Mouse (Mus musculus) cerebellum, adult 11-12 months (tissue): Measurements from ENCODE around the gene Slc39a10.
"Not testable (repeated sequence)": the region's sequence is repeated elsewhere in the genome, so short reads cannot be mapped to it uniquely, and the experiment has no call there.

Experiments used
- DNase-seq: peaks from one replicate; pipeline ENCODE4 v3.0.0; 2022

Slc39a10 gene

DNA sequence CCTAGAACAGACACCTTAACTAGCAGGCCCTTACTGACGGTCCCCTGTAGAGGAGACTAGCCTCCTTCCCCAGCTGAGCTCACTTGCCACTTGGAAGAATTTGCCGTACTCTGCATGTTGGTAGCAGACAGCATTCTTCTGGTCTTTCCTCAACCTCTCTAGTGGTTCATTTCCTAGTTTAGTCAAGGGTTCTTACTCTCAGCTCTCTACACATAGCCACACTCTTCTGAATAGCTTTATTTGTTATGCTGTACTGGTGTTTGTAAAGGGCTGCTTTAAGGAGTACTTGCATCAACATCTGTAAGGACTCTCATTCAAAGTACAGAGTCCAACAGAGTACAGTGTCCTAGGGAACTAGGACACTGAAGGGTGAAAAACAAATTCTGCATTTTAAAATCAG, 29.2 kb downstream of the Slc39a10 start:
- no peak for DNase-seq

DNA sequence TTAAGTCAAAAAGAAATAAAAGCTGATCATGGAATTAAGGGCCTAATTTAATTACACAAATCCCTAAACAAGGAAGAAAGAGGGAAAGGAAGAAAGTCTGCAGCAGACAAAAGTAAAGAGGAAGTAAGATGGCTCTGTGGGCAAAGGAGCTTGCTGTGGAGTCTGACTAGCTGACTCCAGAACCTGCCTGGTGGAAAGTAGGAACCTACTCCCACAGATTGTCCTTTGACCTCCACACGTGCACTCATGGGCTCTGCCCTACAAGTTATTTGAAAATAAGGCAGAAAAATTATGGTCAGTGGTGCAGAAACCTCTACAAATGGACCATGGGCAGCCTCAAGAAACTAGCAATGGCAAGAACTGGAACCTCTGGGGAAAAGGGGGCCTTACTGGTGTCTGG, 32.6 kb downstream of the Slc39a10 start:
- no peak for DNase-seq

DNA sequence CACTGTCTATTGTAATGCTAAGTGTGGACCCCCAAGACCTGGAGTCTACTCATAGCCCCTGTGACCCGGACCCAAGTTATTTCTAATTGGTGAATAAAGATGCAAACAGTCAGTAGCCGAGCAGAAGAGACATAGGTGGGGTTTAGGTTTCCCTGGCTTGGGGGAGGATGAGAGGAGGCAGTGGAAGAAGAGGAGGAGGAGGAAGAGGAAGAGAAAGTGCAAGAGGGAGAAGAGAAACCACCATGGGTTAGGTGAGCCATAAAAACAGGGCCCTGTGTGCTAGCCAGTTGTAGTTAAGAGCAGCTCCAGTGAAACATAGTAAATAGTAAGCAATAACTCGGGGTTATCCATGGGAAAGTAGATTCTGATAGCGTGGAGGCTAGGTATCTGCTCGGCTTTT, 34.1 kb downstream of the Slc39a10 start:
- no peak for DNase-seq

DNA sequence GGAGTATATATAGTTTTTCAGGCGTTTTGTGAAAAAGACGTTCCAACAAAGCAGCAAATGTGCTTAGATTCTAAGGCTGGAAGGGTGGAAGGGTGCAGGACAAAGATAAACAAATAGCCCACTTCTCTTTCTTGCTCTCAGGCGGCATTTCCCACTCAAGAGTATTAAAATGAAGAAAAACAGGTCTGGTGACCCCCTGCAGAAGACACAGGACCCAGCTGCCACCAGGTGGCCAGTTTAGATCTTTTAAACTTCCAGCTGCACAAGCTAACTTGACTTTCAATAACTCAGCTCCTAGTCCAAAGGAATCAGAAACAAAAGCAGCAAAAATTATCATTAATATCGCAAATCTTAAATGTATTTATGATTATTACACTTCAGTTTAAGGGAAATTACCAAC, 36.2 kb downstream of the Slc39a10 start:
- no peak for DNase-seq

DNA sequence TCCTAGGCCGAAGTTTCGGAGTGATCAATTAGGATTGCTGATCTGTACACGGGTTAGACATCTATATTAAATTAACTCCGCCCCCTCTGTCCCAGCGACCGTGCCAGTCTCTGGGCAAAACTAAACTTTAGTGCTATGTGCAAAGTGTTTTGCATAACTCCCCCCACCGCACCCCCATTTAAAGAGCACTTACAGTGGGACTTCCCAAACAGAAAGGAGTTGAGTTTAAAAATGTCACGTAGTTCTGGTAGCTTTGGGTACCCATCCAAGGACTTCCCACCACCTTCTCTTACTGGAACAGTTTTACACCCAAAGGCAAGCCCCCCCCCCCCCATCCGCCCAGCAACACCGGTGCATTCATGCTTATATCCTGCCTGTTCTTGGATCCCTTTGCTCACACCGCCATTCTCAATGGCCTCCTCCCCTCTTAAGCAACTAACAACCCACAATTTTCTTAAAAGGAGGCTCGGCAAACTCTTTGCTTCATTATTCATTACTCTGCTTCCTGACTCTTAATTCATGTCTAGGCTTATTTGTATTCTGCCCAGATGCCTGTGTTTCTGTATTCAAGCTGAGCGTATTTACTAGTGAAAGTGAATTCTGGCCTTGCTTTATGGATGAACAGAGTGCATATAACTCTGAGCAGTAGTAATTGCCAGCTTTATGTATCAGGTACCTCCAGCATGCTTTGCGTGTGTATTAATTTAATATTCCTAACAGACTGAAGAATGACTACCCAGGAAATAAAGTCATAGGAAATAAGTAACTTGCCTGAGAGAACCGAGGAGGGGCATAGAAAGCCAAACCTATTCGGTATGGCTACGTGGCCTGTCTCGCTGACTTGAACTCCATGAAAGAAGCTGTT, 38.4 kb downstream of the Slc39a10 start:
- no peak for DNase-seq

DNA sequence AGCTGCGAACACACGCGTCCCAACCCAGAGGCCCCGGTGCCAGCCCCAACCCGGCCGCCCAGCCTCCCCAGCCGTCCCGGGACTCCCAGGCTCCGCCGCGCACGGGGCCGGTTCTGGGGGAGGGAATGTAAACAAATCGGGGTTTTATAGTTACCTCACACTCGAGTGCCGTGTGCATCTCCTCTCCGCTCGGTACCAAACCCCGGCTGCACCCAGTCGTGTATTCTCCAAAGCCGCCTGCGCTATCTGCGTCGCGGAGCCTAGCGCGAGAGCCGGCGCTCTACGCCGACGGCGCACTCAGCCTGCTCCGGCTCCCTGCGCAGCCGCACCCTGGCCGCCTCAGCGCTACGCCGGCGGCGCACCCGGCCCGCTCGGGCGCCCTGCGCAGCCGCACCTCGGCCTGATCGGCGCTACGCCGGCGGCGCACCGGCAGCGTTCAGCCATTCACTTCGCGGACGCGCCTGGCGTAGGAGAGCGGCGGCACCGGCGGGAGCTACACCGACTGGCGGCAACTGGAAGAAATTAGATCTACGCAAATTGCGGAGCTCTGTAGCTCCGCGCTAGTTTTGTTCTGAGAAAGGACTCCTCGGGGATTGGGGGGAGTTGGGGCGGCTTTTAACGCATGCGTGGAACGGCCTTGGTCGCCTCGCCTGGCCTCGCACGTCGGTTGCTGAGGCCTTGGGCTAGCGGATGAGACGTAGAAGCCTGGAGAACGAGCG, 39.2 kb downstream of the Slc39a10 start:
- DNase-seq: peak; percentile 97

DNA sequence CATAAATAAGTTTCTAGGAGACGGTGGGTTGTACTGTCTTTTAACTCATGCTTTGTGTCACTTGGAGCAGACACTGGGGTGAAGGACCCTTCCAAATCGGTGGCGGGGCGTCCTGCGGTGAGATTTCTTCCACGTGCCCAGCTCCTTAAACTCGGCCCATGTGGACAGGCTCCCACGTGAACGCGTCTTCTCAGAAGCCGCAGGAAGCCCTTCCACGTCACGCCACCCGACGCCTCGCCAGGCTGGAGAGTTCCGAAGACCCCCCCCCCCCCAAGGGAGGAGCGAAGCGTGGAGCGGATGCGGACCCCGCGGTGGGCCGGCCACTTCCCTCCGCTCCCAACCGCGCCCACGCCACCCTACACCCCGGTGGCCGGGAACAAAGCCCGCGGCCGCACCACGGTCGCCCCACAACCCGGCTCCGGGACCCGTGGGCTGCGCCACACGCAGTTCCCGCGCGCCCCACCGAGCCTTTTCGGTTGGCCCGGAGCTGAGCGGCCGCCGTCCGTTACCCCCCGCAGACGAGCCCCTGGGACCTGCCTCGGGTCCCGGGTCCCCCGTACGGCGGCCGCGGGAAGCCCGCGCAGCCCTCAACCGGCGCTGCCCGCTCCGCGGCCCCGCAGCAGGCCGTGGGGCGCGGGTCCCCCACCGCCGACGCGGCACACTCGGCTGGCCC, 39.9 kb downstream of the Slc39a10 start:
- DNase-seq: peak; percentile 74

DNA sequence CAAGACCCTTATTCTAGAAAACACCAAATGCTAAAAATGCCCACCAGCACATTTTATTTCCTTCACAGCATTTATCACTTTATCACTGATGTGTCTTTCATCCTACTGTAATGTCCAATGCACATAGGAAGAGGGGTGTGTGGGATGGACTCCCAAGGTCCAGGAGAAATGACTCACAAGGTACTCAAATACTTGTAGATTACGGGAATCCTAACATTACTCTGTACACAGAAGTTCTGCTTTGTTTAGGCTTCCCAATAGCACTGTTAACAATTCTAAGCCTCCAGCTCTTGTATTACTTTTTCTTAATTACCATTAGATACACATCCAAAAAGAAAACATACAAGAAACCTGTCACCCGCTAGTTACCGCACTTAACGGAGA, 40.4 kb downstream of the Slc39a10 start:
- DNase-seq: no peak

DNA sequence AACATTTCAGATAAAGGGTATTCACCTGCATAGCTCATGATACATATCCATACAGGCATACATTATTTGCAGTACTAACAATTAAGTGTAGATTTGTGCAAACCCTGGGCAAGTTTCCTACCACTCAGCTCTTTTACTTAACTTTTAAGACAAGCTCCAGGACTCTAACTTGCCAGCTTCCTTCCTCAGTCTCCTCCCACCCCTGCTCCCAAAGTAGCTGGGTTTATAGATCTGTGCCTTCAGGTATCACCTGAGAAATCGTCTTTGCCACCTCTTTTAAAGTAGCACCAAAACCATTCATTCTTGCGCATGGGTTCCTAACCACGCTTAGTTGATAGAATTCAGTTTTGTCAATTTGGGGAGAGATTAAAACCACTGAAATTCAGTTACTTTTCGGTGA, 41.1 kb downstream of the Slc39a10 start:
- DNase-seq: no peak

DNA sequence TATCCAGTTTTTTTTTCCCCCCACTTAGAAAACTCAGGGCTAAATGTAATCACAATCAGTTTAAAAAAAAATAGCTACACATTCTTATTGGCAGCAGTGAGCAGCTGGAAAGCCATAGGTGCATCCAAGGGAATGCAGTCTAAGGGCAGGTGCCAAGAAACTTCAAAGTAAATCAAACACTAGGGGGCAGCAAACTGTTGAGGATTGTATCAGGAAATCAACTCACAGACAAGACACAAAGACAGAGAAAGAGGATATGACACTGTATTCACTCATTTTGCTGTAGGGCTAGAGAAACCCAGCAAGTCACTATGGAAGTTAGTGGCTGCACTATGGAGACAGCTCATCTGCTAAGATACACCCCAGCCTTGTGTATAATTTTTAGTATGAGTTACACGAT, 42.9 kb downstream of the Slc39a10 start:
- DNase-seq: peak; percentile 58

DNA sequence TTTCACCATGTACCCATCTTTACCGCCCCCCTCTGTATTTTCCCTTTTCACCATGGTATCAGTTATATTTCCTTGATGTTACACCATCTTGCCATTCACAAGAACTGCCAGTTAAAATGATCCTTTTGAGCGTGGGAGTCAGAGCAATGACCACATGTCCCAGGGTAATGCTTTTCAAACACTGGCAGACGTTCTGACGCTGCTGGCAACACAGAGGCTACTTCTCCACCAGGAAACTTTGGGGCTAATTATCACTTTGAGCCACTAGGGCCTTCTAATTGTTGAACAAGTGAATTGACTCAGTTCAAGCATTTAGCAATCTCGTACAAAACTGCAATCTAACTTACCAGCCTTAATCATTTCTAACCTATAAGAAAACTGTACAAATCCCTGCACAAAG, 47.4 kb downstream of the Slc39a10 start:
- no peak for DNase-seq

DNA sequence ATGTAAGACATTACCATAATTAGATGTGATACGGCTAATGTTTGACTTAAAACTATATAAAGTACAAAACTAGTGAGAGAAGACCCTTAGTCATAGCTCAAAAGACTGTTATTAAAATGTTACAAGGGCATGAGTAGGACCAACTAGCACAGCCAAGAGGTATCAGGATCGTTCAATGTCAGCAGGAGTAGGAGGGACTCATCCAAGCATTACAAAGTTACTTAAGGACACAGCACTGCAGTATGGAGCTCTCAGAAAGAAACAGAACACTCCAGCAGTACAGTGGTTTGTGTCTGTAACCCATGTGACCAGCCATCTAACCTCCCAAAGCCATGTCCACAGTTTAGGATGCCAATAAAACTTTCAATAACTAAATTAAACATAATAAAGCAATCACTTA, 48.4 kb downstream of the Slc39a10 start:
- DNase-seq: no peak

DNA sequence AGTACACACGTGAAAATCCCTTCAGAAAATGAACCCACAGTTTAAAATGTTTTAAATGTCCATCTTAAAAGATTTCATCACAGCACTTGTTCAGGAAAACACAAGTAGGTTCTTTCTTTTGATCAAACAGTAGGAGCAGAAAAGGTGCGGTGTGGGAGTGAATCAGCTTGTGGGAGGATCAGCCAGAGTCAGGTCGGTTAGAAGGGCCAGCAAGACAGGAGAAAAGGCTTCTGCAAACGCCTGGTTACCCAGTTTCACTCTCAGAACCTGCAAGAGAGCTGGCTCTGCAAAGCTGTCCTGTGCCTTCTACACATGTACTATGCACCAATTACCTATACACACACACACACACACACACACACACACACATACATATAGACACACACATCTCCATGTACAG, 49.2 kb downstream of the Slc39a10 start:
- no peak for DNase-seq

DNA sequence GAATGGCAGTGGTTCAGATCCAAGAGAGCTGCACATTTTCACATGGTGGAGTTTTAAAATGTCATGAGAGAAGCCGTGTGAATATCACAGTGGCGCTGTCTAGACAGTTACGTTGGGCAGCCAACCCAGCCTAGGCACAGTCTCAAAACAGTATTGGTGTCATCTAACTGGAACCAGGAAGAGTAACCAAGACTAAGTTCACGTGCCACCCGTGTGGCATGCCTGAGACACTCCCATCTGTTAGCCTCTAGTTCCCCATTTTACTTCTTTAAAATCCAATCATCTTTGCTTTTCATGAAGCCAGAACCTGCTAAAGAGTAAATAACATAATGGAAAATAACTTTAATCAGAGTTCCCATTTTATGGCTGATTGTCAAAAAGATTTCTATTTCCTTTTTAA, 60.7 kb downstream of the Slc39a10 start:
- no peak for DNase-seq

DNA sequence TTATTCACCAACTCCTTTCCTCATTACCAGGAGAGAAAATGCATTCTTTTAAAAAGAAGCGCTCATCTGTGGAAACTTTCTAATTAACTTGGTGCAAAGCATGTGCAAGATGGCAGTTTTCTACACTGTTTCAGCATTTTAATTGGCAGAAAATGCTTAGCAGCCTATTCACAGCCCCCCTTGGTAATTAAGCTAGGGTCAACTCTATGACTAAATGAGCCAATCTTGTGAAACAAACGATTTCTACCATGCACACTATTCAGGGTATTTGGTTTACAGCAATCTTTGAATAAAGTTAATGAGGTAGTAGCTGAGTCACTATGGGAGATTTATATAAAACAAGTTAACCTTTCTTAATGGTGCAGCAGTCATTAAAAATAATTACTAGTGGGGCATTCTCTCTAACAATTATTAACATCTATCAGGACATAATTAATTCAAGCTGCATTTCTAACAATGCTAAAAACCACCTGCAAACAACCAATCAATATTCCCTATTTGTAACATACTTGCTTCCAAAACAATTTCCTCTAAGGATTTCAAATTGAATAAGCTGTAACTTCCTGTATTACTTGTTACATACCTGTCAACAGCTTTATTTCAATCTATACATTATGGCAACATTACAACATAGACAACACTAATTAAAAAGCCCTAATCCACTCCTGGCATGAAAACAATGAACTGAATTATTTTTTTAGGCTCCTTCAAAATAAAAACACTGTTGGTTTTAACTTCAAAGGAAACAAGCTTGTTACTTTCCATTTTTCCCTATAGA, 62.4 kb downstream of the Slc39a10 start:
- no peak for DNase-seq

DNA sequence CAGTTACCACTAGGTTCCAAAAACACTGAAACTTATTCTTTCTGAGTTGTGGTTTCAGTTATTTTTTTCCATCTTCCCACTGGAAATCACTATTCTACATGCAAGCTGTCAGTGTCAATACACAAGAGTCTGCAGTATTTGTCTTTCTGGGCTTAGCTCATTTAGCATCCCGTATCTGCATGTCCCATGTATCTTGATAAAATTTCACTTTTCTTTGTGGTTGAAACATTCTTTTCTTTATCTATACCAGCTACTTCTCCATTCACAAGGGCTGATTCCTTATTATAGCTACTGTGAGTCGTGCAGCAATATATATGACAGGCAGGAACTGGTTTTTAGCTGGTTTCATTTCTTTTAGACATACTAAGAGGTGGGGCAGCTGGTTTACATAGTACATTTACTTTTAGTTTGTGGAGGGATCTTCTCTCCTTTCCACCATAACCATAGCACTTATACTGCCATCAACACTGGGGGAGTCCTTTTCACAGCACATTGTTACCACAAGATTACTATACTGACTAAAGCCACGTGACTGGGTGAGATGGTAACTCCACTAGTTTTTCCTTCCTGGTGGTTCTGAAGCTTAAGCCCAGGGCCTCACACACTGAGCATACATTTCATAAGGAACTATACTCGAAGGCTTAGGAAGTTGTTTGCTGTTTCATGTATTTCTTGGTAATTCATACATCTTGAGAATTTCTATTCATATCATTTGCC, 70.2 kb downstream of the Slc39a10 start:
- no peak for DNase-seq

DNA sequence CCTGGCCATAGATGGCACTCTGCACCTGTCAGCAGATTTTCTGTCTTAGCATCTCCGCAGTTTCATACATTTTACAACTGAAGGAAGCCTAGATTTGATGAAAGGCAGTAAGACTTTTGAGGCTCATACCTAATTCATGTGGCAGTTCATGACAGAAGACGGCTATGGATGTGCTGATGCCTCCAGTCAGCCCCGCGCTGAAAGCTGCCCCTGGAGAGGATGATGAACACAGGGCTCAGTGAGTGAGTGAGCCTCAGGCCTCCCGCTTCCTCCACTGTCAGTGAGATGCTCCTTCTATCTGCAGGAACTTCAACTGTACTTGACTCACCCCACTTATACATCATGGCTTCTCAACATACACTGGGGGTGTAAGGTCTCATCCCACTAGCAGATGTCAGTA, 74.7 kb downstream of the Slc39a10 start:
- no peak for DNase-seq

DNA sequence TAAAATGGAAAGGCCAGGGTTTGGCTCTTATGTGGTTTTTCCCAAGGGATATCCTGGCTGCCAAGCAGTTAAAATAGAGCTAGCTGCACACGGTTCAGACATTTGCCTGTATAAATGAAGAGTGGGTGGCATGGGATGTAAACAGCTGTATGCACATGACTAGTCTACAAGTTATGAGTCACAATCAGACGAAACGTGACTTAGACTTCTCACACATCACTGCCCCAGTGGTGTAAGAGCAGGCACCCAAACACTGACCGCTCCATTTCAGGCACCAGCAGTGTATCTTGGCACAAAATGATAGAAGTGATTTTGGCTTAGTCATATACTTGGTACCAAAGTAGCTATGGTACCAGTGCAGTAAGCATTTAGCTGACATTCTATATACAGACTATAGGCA, 84.0 kb downstream of the Slc39a10 start:
- not testable (repeated sequence) for DNase-seq

DNA sequence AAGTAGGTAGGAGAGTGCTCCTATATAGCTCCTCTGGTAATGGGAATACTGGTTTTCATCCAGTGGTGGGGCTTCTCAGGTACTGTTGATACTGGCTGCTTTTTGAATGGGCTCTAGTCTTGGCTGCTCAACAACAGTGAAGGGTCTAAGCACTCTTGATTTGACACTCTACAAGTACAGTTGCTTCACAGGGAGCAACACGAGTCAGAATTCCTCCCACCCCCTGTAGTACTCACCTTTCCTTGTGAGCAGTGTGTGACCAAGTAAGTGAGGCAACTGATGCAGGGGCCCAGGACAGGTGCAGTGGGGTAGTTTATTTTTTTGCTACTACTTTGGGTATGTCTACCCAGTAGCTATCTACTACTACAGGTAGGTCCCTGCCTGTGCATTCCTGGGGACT, 87.6 kb downstream of the Slc39a10 start:
- no peak for DNase-seq

DNA sequence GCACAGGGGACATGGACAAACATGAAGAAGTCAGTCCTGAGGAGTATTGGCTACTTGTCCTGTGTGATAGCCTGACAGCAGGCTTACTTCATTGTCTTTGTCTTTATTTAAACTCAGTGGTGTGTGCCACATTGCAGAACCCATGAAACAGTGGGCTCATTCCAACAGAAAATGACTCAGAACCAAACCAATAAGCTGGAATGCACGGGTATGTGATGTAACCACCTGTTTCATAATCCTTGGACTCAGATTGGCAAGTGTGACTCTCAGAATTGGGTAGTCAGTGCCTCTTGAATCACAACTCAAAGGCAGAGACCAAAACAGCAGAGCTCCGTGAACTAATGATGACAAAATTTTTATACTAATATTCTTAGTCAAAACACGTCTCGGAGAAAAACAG, 110.4 kb downstream of the Slc39a10 start:
- DNase-seq: not testable (repeated sequence)

DNA sequence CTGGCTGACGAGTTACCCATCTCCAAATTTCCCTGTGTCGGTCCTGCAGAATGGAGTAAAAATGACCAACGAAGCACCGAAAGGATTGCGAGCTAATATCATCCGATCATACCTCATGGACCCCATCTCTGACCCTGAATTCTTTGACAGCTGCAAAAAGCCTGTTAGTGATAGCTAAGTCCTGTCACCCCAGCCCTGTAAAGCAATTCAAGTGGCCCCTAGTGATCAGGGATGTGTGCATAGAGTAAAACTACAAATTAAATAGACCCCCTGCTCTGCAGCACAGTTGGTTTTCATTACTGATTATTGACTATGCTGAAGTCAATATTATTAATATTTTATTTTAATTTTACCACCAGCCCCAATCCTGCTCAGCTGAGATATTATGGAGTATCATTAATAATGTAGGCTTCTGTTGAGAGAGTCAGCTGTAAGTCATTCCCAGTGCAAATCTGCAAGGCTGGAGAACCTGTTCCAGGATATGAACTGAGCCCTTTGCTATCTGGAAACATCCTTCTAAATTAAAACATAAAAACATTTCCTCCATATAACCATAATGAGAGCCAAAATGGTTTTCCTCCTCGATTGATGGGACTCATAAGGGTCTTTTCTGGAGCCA, 122.5 kb downstream of the Slc39a10 start:
- not testable (repeated sequence) for DNase-seq

DNA sequence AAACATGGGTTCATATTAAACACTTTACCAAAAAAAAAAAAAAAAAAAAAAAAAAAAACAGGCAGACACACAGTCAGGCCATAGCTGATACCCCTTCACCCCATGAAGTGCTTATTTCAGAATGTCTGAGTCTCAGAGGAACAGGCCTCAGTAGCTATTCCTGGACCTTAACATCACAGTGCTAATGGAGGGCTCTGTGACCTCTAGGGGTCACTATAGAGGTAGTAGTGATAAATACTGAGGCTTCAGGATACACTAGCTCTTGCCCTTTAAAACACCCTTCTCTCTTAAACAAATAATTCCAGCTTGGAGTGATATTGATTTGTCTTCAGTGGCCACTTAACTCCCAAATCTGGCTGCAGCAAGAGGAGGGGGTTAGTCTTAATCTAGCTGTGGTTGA, 123.3 kb downstream of the Slc39a10 start:
- not testable (repeated sequence) for DNase-seq
